Mouse (Mus musculus): ENCODE data around the gene Cntnap1. TPM values are rescaled to one million over a fixed set of nuclear protein-coding genes. Genes with fewer than 3 reads are reported as not detected.
"Not testable (repeated sequence)": the region's sequence is repeated elsewhere in the genome, so short reads cannot be mapped to it uniquely, and the experiment has no call there.

Gene Cntnap1
- polyA plus RNA-seq (2012; fragmentation: generic; extraction: Trizol) = 0.28 TPM
- long read RNA-seq, experiment 1 = 0 reads
- long read RNA-seq, experiment 2 = 0 reads

DNA sequence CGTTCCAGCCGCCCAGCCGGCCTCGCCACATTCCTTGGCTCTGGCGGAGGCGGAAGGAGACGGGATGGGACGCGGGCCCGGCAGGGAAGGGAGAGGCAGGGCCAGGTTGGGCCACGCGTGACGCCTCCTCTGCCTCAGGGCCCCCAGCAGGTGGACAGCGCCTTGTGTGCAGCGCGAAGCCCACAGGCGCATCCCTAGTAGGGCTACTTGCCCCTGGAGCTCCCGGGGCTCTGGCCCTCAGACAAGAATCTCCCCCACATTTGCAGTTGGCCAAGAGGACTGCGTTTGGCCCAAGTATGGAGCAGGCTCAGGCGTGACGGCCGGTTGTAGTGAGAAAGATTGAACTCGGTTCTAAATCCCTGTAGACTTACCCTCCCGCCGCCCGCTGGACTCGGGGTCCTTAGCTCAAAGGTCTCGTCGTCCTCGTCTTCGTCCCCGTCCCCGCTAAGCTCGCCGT lies at the start of gene Cntnap1:
Gene Cntnap1, plus strand, starts transcription at position 170 of the 457 bp plus-strand sequence.
- Histone ChIP-seq H3K27me3 (ENCODE audit: control insufficient read depth, insufficient read depth, insufficient read length) (no peaks in the 10 kb centered on the region), H3K4me3 (ENCODE audit: insufficient read depth, poor library complexity, severe bottlenecking) (peak within 1 kb of the TSS; percentile 64), H3K36me3 (ENCODE audit: control insufficient read depth, insufficient read depth) (peaks cover 22% of the 10 kb centered on the region), H3K79me2 (ENCODE audit: control insufficient read depth, insufficient read depth) (peaks cover 32% of the 10 kb centered on the region), H3K79me3 (ENCODE audit: low read depth) (peaks cover 19% of the 10 kb centered on the region), H3ac (ENCODE audit: control insufficient read depth, insufficient read length, low read depth) (peak within 1 kb of the TSS; percentile 94)
- TF ChIP-seq MYOD1 (IDR thresholded peaks at IDR 0.05; ENCODE audit: control insufficient read depth, insufficient read length, low read depth) = no peak
- no peak for TF ChIP-seq CEBPB (IDR thresholded peaks at IDR 0.05; ENCODE audit: low read depth)
- TF ChIP-seq MYOG (IDR thresholded peaks at IDR 0.05; ENCODE audit: control insufficient read depth, extremely low read depth, insufficient read length) = no peak
- no peak for TF ChIP-seq CTCF (IDR thresholded peaks at IDR 0.05; ENCODE audit: control insufficient read depth, insufficient read depth, insufficient read length)
- TF ChIP-seq MAX (IDR thresholded peaks at IDR 0.05) = no peak
- TF ChIP-seq USF1 (IDR thresholded peaks at IDR 0.05; ENCODE audit: low read depth) = no peak
- no peak for TF ChIP-seq FOSL1 (IDR thresholded peaks at IDR 0.05; ENCODE audit: insufficient read depth, low read length, poor library complexity, severe bottlenecking)

DNA sequence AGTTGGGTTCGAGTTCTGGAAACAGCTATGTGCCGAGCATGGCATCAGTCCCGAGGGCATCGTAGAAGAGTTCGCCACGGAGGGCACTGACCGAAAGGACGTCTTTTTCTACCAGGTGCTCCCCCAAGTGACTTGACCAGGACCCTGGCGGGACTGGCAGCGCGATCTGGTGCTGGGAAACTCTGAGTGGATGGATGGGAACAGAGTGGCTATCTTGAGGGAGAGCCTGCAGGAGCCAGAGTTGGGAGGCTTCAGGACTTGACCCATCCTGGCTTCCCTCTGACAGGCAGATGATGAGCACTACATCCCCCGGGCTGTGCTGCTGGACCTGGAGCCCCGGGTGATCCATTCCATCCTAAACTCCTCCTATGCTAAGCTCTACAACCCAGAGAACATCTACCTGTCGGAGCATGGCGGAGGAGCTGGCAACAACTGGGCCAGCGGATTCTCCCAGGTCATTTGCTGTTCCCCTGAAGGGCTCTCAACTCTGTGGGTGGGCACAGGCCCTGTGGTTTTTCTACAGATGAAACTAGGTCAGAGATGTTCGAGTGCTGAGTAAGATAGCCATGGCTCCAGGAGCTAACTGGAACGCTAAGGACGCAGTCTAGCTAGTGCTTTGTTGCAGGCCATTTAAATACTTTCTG lies 49.7 kb upstream of the Cntnap1 start:
- TF ChIP-seq MAX (IDR thresholded peaks at IDR 0.05) = no peak
- TF ChIP-seq CEBPB (IDR thresholded peaks at IDR 0.05; ENCODE audit: low read depth) = no peak
- no peak for TF ChIP-seq MYOG (IDR thresholded peaks at IDR 0.05; ENCODE audit: control insufficient read depth, extremely low read depth, insufficient read length)
- no peak for TF ChIP-seq CTCF (IDR thresholded peaks at IDR 0.05; ENCODE audit: control insufficient read depth, insufficient read depth, insufficient read length)
- no peak for TF ChIP-seq MYOD1 (IDR thresholded peaks at IDR 0.05; ENCODE audit: control insufficient read depth, insufficient read length, low read depth)
- TF ChIP-seq USF1 (IDR thresholded peaks at IDR 0.05; ENCODE audit: low read depth) = no peak
- TF ChIP-seq FOSL1 (IDR thresholded peaks at IDR 0.05; ENCODE audit: insufficient read depth, low read length, poor library complexity, severe bottlenecking) = no peak
- Histone ChIP-seq H3K36me3 (ENCODE audit: control insufficient read depth, insufficient read depth) (peaks cover 47% of the 10 kb centered on the region), H3K27me3 (ENCODE audit: control insufficient read depth, insufficient read depth, insufficient read length) (no peaks in the 10 kb centered on the region), H3K4me3 (ENCODE audit: insufficient read depth, poor library complexity, severe bottlenecking) (peak overlapping the region; percentile 85), H3ac (ENCODE audit: control insufficient read depth, insufficient read length, low read depth) (peak overlapping the region; percentile 87), H3K79me2 (ENCODE audit: control insufficient read depth, insufficient read depth) (peaks cover 66% of the 10 kb centered on the region), H3K79me3 (ENCODE audit: low read depth) (peaks cover 48% of the 10 kb centered on the region)

DNA sequence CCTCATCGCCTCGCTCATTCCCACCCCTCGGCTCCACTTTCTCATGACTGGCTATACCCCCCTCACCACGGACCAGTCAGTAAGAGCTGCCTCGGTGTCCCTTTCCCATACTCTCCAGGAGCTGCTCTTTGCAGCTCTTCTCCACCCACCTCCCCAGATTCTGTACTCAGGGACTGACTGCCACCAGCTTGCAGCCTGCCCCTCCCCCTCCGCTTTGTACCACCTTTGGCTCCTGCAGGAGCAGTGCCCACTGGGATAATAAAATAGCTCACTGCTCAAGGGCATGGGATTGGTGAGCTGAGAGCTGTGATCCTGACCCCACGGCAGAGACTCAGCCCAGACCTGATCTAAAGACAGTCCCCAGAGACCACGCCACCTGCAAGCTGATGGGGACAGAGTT lies 45.8 kb upstream of the Cntnap1 start:
- peaks cover 45% of the 10 kb centered on the region for H3K36me3 ChIP-seq (ENCODE audit: control insufficient read depth, insufficient read depth)
- peaks cover 15% of the 10 kb centered on the region for H3K79me3 ChIP-seq (ENCODE audit: low read depth)
- H3ac ChIP-seq (ENCODE audit: control insufficient read depth, insufficient read length, low read depth); H3K4me3 ChIP-seq (ENCODE audit: insufficient read depth, poor library complexity, severe bottlenecking); H3K27me3 ChIP-seq (ENCODE audit: control insufficient read depth, insufficient read depth, insufficient read length): not testable (repeated sequence)
- H3K79me2 ChIP-seq (ENCODE audit: control insufficient read depth, insufficient read depth) = peaks cover 28% of the 10 kb centered on the region

DNA sequence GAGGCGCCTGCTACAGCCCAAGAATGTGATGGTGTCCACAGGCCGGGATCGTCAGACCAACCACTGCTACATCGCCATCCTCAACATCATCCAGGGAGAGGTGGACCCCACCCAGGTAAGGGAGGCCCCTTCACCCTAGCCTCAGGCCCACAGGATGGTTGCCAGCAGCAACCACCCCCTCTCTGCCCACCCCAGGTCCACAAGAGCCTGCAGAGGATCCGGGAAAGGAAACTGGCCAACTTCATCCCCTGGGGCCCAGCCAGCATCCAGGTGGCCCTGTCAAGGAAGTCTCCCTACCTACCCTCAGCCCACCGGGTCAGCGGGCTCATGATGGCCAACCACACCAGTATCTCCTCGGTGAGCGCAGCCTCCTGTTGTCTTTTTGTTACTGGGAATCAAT lies 45.3 kb upstream of the Cntnap1 start:
- Histone ChIP-seq H3K79me3 (ENCODE audit: low read depth) (peaks cover 15% of the 10 kb centered on the region), H3K79me2 (ENCODE audit: control insufficient read depth, insufficient read depth) (peaks cover 27% of the 10 kb centered on the region), H3K36me3 (ENCODE audit: control insufficient read depth, insufficient read depth) (peaks cover 45% of the 10 kb centered on the region)
- H3ac ChIP-seq (ENCODE audit: control insufficient read depth, insufficient read length, low read depth); H3K27me3 ChIP-seq (ENCODE audit: control insufficient read depth, insufficient read depth, insufficient read length); H3K4me3 ChIP-seq (ENCODE audit: insufficient read depth, poor library complexity, severe bottlenecking): not testable (repeated sequence)

DNA sequence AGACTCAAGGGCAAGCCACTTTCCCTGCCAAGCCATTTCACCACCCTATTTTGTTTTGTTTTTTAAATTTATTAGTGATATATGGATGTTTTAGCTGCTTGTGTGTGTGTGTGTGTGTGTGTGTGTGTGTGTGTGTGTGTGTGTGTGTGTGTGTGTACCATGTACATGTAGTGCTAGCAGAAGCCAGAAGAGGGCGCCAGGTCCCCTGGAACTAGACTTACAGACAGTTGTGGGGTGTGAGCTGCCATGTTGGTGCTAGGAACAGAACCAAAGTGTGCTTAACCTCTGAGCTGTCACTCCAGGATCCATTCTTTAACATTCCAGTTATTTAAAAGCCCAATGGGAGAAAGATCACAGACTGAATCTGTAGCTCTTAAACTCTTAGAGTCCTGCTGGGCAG lies 43.2 kb upstream of the Cntnap1 start:
- peaks cover 38% of the 10 kb centered on the region for H3K36me3 ChIP-seq (ENCODE audit: control insufficient read depth, insufficient read depth)

DNA sequence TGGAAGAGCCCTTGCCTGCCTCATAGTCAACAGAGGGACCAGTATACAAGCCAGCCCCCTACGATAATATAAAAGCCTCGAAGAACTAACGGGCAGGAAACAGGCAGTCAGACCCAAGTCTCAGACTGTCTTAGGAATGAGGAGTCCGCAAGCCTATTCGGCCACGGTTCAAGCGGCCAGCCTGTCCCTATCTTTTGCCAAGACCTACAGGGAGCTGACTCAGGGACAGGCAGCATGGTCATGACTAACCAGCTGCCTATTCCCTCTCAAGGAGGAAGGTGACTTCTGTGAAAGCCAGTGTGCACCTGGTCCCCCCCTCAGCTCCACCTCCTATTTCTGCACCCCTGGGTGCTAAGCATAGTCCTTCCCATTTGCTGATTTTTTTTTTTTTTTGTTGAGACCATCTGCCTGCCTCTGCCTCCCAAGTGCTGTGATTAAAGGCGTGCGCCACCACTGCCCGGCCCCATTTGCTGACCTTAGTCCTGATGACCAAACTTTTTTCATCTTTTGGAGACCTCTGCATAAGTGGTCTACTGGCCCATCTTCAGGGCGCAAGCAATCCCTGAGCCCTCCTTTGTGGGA lies 41.2 kb upstream of the Cntnap1 start:
- no peaks in the 10 kb centered on the region for H3K79me2 ChIP-seq (ENCODE audit: control insufficient read depth, insufficient read depth)
- no peak for TF ChIP-seq FOSL1 (IDR thresholded peaks at IDR 0.05; ENCODE audit: insufficient read depth, low read length, poor library complexity, severe bottlenecking)
- TF ChIP-seq MYOD1 (IDR thresholded peaks at IDR 0.05; ENCODE audit: control insufficient read depth, insufficient read length, low read depth) = no peak
- TF ChIP-seq MYOG (IDR thresholded peaks at IDR 0.05; ENCODE audit: control insufficient read depth, extremely low read depth, insufficient read length) = no peak
- TF ChIP-seq USF1 (IDR thresholded peaks at IDR 0.05; ENCODE audit: low read depth) = no peak
- TF ChIP-seq CEBPB (IDR thresholded peaks at IDR 0.05; ENCODE audit: low read depth) = no peak
- TF ChIP-seq MAX (IDR thresholded peaks at IDR 0.05) = no peak
- TF ChIP-seq CTCF (IDR thresholded peaks at IDR 0.05; ENCODE audit: control insufficient read depth, insufficient read depth, insufficient read length) = no peak
- H3ac ChIP-seq (ENCODE audit: control insufficient read depth, insufficient read length, low read depth) = no peak overlapping the region
- peaks cover 19% of the 10 kb centered on the region for H3K36me3 ChIP-seq (ENCODE audit: control insufficient read depth, insufficient read depth)
- H3K79me3 ChIP-seq (ENCODE audit: low read depth) = no peaks in the 10 kb centered on the region
- H3K27me3 ChIP-seq (ENCODE audit: control insufficient read depth, insufficient read depth, insufficient read length) = no peaks in the 10 kb centered on the region
- no peak overlapping the region for H3K4me3 ChIP-seq (ENCODE audit: insufficient read depth, poor library complexity, severe bottlenecking)

More for the DNA sequence above, 43.2 kb upstream of the Cntnap1 start:
- no peak overlapping the region for H3ac ChIP-seq (ENCODE audit: control insufficient read depth, insufficient read length, low read depth)
- no peaks in the 10 kb centered on the region for H3K79me3 ChIP-seq (ENCODE audit: low read depth)
- TF ChIP-seq MYOG (IDR thresholded peaks at IDR 0.05; ENCODE audit: control insufficient read depth, extremely low read depth, insufficient read length) (no peak), MYOD1 (IDR thresholded peaks at IDR 0.05; ENCODE audit: control insufficient read depth, insufficient read length, low read depth) (no peak), CTCF (IDR thresholded peaks at IDR 0.05; ENCODE audit: control insufficient read depth, insufficient read depth, insufficient read length) (no peak), MAX (IDR thresholded peaks at IDR 0.05) (no peak), CEBPB (IDR thresholded peaks at IDR 0.05; ENCODE audit: low read depth) (no peak), FOSL1 (IDR thresholded peaks at IDR 0.05; ENCODE audit: insufficient read depth, low read length, poor library complexity, severe bottlenecking) (no peak), USF1 (IDR thresholded peaks at IDR 0.05; ENCODE audit: low read depth) (no peak)
- H3K79me2 ChIP-seq (ENCODE audit: control insufficient read depth, insufficient read depth) = peaks cover 6% of the 10 kb centered on the region
- H3K27me3 ChIP-seq (ENCODE audit: control insufficient read depth, insufficient read depth, insufficient read length) = no peaks in the 10 kb centered on the region
- H3K4me3 ChIP-seq (ENCODE audit: insufficient read depth, poor library complexity, severe bottlenecking) = no peak overlapping the region
